Mouse (Mus musculus) cerebellum, adult 2 months (tissue): ENCODE measurements around the gene Ppp1r17.

ENCODE experiments used
- CTCF ChIP-seq: fragments of 200-500 bp; IDR thresholded peaks from 2 replicates; pipeline ENCODE4 v1.5.1; 2011; ENCODE audit warnings: low read depth, mild to moderate bottlenecking, control low read depth, low read length, moderate library complexity, borderline replicate concordance; ENCODE audit not compliant: insufficient read depth
- POLR2A ChIP-seq: fragments of 200-500 bp; IDR thresholded peaks from 2 replicates; pipeline ENCODE4 v1.6.1; 2011; ENCODE audit warnings: low read length, control low read depth, borderline replicate concordance; ENCODE audit not compliant: insufficient read depth

DNA sequence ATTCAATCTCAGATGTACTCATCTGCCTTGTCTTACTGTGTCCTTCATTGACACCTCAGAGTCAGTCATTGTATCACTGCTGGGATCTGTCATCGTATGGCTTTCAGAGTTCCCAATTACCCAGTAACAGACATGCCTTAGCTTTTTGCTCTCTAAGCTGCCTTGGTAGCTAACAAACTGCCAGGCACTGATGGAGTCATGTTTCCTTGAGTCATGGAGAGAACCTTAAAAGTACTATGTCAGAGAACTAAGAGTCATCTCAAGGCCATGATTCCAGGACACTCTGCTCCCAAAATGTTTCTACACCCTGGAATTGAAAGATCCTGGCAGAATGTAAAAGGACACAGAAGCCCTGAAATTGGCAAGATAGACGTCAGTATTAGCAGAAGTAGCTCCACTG lies 37.5 kb upstream of the Ppp1r17 start:
- TF ChIP-seq POLR2A (no peak), CTCF (no peak)
